Mouse (Mus musculus) cerebellum, adult 11-12 months (tissue): ENCODE measurements around the gene Hsd17b1.

ENCODE experiments used
- DNase-seq: peaks from one replicate; pipeline ENCODE4 v3.0.0; 2022

Hsd17b1 gene

DNA sequence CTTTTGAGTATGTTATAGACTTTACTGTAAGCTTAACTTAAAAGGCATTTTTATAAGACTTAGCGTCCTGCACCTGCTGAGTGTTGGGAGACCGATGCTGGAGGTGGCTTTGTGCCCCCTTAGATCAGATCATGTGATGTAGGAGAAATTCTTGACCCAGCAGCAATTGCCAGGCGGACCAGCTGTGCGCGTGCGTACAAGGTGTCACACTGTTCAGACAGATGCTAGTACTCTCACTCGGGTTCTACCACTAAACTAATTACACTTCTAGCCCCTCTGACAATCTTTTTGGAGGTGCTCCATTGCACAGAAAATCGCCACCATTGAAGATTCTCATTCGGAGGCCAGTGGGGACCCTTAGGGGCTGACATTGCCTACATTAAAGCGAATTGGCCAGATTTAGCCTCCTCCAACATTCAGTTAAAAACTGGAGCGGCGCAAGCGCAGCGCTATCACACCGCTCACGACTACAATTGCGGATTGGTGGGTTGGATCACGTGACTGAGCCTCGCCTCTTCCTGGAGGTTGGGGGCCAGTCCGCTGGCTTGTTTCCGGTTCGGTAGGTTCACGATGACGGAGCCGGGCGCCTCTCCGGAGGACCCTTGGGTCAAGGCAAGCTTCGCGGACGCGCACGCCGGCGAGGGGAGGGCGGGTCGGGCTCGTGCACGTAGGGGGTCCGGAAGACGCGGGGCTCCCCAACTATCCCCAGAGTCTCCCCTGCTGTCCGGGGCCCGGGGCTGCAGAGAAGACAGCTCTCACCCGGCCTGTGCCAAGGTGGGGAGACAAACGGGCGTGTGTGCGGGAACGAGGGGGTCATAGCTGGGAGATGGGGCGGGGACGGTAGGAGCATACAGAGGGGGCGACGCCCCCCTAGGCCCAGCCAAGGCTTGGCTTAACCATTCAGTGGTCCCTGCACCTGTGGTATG lies 8.8 kb downstream of the Hsd17b1 start, which contains the start of gene Mlx:
TSS of gene Mlx (plus strand) at position 522 of the 926 bp plus-strand sequence.
- peak; percentile 90 for DNase-seq

DNA sequence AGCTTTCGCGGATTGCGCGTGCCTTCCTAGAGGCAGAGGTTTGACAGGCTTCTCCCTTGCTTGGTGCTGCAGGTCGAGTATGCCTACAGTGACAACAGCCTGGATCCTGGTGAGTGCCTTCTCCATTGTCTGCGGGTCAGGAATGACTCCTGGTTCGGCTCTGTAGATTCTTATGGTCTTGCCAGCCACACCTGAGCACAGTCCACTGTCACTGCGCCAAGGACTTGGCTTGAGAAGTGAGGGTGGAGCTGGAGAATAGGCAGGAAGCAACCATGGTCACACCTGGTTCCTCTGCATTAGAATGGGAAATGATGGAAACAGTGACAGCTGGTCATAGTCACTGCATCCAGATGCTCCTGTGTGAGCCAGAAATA lies 9.5 kb downstream of the Hsd17b1 start:
- DNase-seq, result no peak

DNA sequence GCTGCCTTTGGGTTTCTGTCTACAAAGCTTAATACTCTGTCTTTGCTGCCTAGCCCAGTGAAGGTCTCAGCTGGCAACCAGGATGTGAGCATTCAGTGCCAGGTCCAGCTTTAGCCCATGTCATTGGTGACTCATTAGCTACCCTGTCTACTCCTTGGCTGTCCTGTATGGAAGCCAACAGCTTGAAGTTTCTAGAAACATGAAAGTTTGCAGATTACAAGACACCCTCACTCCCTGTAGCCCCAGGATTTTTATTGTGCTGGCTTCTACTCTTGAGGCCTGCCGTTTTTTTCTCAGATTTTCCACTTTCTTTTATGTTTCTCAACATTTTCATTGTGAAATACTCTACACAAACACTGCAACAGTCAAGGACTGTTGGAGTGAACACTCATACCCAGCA lies 11.7 kb downstream of the Hsd17b1 start:
- no peak for DNase-seq

- DNase-seq, result no peak
Measured at GRCm38 (mm10) chr11:101094930-101095313, 16.7 kb downstream of the Hsd17b1 start.

- DNase-seq, result peak; percentile 95
Measured at GRCm38 (mm10) chr11:101095314-101096024, 17.3 kb downstream of the Hsd17b1 start, which contains the start of gene Psmc3ip. TSS of gene Psmc3ip (minus strand) at chr11:101095436.

DNA sequence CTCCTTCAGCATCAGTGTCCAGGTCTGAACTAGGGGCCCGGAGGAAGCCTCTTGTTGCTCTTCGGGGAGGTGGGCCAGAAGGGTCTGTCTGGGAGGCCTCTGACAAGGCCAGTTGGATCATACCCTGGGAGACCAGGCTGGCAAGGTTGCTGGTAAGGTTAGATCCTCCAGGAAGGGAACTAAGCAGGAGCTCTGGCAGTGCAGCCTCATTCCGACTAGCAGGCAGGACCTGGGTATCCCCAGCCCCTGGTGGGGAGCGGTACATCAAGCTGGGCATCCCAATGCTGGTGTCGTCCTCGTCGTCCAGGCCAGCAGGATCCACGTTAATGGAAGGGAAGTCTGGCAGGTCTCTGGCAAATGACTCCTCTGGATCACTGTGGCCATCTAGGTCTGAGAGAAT lies 20.0 kb downstream of the Hsd17b1 start:
- DNase-seq, result peak; percentile 24

- no peak for DNase-seq
Measured at GRCm38 (mm10) chr11:101103011-101103410, 24.8 kb downstream of the Hsd17b1 start.

DNA sequence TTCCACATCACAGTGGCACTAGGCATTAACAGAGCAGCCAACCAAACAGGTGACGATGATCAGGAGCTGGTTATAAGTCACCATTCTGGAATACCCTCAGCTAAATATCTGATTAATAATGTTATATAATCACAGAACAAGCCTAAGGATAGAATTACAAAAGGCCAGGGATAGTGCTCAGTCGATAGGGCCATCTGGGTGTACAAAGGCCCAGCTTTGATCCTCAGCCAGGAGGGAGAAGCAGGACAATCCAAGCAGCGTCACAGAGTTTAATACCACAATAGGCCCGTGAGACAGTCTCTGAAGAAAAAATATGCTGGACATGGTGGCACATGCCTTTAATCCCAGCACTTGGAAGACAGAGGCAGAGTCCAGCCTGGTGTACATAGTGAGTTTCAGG lies 31.1 kb downstream of the Hsd17b1 start:
- peak; percentile 12 for DNase-seq

- DNase-seq, result no peak
Measured at GRCm38 (mm10) chr11:101110708-101111107, 32.5 kb downstream of the Hsd17b1 start.

DNA sequence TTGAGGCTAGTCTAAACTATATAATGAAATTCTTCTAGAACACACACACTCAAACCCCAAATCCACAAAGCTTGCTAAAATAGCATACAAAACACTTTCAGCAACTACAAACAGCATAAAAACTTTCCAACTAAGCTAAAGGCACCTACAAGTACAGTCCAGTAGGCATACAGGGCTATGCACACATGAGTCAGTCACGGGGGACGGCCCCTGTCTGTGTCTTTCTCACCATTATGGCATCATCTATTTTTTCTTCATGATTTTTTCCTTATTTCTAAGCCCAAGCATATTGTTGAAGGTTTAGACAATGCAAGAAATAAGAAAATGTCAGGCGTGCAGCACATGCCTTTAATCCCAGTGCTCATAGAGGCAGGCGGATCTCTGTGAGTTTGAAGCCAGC lies 33.0 kb downstream of the Hsd17b1 start:
- no peak for DNase-seq

- DNase-seq, result peak; percentile 6
Measured at GRCm38 (mm10) chr11:101112186-101112585, 34.0 kb downstream of the Hsd17b1 start.

DNA sequence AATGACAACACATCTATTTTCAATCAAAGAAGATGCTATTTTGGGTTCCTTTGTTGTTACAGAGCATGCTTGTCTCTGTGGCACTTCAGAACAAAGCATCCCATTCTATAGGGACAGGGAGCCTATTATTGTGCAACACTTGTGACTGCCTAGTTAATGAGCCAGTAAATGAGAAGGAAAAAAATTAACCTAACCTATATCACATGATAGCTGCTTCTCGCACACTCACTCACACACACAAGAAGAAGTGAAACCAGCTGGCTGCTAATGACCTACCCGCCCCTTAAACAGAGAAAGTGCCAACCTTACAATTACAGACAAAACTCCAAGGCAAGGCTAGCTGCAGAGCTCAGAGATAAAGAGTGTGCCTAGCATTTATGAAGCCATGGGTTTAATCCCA lies 37.4 kb downstream of the Hsd17b1 start:
- DNase-seq, result peak; percentile 2

DNA sequence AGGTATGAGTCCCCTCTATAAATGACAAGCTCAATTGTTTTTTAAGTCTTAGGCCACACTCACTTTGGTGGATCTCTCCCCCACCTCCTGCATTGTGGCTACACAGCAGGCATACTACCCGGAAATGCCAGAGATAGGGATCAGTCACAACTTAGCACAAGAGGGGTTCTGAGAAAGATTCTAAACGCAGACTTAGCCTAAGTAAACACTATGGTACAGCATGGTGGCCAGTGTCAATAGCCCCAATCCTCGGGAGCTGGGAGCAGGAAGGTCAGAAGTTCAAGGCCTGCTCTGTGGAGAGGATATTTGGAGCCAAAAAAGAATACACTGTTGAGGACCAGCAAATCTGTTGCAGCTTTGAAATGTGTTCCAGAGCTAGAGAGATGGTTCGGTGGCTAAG lies 39.9 kb downstream of the Hsd17b1 start:
- peak; percentile 21 for DNase-seq

- peak; percentile 27 for DNase-seq
Measured at GRCm38 (mm10) chr11:101119131-101119760, 41.0 kb downstream of the Hsd17b1 start.

GRCm38 (mm10) chr11:101119761-101120544 lies 41.7 kb downstream of the Hsd17b1 start, which contains the start of the genes Retreg3 and Tubg1:
TSS of gene Retreg3 (minus strand) at chr11:101119893.
TSS of gene Tubg1 (plus strand) at chr11:101119938.
- DNase-seq, result peak; percentile 99

- DNase-seq, result peak; percentile 51
Measured at GRCm38 (mm10) chr11:101120545-101121188, 42.5 kb downstream of the Hsd17b1 start.

DNA sequence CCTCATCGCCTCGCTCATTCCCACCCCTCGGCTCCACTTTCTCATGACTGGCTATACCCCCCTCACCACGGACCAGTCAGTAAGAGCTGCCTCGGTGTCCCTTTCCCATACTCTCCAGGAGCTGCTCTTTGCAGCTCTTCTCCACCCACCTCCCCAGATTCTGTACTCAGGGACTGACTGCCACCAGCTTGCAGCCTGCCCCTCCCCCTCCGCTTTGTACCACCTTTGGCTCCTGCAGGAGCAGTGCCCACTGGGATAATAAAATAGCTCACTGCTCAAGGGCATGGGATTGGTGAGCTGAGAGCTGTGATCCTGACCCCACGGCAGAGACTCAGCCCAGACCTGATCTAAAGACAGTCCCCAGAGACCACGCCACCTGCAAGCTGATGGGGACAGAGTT lies 46.3 kb downstream of the Hsd17b1 start:
- peak; percentile 48 for DNase-seq

DNA sequence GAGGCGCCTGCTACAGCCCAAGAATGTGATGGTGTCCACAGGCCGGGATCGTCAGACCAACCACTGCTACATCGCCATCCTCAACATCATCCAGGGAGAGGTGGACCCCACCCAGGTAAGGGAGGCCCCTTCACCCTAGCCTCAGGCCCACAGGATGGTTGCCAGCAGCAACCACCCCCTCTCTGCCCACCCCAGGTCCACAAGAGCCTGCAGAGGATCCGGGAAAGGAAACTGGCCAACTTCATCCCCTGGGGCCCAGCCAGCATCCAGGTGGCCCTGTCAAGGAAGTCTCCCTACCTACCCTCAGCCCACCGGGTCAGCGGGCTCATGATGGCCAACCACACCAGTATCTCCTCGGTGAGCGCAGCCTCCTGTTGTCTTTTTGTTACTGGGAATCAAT lies 46.8 kb downstream of the Hsd17b1 start:
- peak; percentile 61 for DNase-seq

DNA sequence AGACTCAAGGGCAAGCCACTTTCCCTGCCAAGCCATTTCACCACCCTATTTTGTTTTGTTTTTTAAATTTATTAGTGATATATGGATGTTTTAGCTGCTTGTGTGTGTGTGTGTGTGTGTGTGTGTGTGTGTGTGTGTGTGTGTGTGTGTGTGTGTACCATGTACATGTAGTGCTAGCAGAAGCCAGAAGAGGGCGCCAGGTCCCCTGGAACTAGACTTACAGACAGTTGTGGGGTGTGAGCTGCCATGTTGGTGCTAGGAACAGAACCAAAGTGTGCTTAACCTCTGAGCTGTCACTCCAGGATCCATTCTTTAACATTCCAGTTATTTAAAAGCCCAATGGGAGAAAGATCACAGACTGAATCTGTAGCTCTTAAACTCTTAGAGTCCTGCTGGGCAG lies 48.9 kb downstream of the Hsd17b1 start:
- DNase-seq, result peak; percentile 29

- peak; percentile 90 for DNase-seq
Measured at GRCm38 (mm10) chr11:101128996-101129577, 50.9 kb downstream of the Hsd17b1 start.
